Mouse (Mus musculus) c-Kit-positive CD71-positive TER-119-positive erythroid progenitor cells, embryonic 14.5 days (primary cell): ENCODE data around the gene St3gal3.

ENCODE experiments used
- DNase-seq: peaks from one replicate; pipeline ENCODE4 v3.0.0-alpha.2; 2013; ENCODE audit warnings: low spot score

St3gal3 gene

GRCm38 (mm10) chr4:117926545-117927482 is 207.9 kb downstream of the St3gal3 start:
- no peak for DNase-seq

GRCm38 (mm10) chr4:117924916-117925315 is 209.8 kb downstream of the St3gal3 start:
- no peak for DNase-seq

GRCm38 (mm10) chr4:117923450-117923849 is 211.3 kb downstream of the St3gal3 start:
- no peak for DNase-seq

- DNase-seq = no peak
Measured at GRCm38 (mm10) chr4:117921358-117921757, 213.4 kb downstream of the St3gal3 start.

GRCm38 (mm10) chr4:117918762-117919161 is 216.0 kb downstream of the St3gal3 start:
- no peak for DNase-seq

GRCm38 (mm10) chr4:117918261-117918660 is 216.5 kb downstream of the St3gal3 start:
- DNase-seq = no peak

GRCm38 (mm10) chr4:117917847-117918246 is 216.9 kb downstream of the St3gal3 start:
- DNase-seq = no peak

- DNase-seq = no peak
Measured at GRCm38 (mm10) chr4:117917402-117917801, 217.3 kb downstream of the St3gal3 start.

- DNase-seq = no peak
Measured at GRCm38 (mm10) chr4:117916386-117916785, 218.3 kb downstream of the St3gal3 start.

GRCm38 (mm10) chr4:117915489-117916105 is 219.1 kb downstream of the St3gal3 start:
- DNase-seq = peak; percentile 44

- DNase-seq = peak; percentile 87
Measured at GRCm38 (mm10) chr4:117914591-117915442, 219.9 kb downstream of the St3gal3 start, which contains the start of gene Ipo13. TSS of gene Ipo13 (minus strand) at chr4:117914999.

GRCm38 (mm10) chr4:117914031-117914430 is 220.7 kb downstream of the St3gal3 start:
- no peak for DNase-seq

GRCm38 (mm10) chr4:117913421-117913820 is 221.3 kb downstream of the St3gal3 start:
- DNase-seq = no peak

GRCm38 (mm10) chr4:117912685-117913273 is 221.9 kb downstream of the St3gal3 start:
- DNase-seq = no peak

- no peak for DNase-seq
Measured at GRCm38 (mm10) chr4:117912131-117912561, 222.6 kb downstream of the St3gal3 start.

GRCm38 (mm10) chr4:117908834-117909453 is 225.8 kb downstream of the St3gal3 start:
- DNase-seq = no peak

- no peak for DNase-seq
Measured at GRCm38 (mm10) chr4:117906196-117906595, 228.5 kb downstream of the St3gal3 start.

GRCm38 (mm10) chr4:117904761-117905160 is 230.0 kb downstream of the St3gal3 start:
- no peak for DNase-seq

- no peak for DNase-seq
Measured at GRCm38 (mm10) chr4:117904094-117904493, 230.6 kb downstream of the St3gal3 start.

GRCm38 (mm10) chr4:117898111-117898510 is 236.6 kb downstream of the St3gal3 start:
- DNase-seq = no peak

- no peak for DNase-seq
Measured at GRCm38 (mm10) chr4:117896031-117896430, 238.7 kb downstream of the St3gal3 start.
